Mouse (Mus musculus) forebrain, embryonic 10.5 days (tissue): ENCODE results near the gene Vmn1r50. TPM values are rescaled to one million over a fixed set of nuclear protein-coding genes. Genes with fewer than 3 reads are reported as not detected.
"Not testable (repeated sequence)": the region's sequence is repeated elsewhere in the genome, so short reads cannot be mapped to it uniquely, and the experiment has no call there.

Source experiments
- DNase-seq: peaks from one replicate; pipeline ENCODE4 v3.0.0-alpha.2; 2017; ENCODE audit warnings: low spot score; ENCODE audit errors: extremely low spot score
- H3K27ac ChIP-seq: fragments of 300-500 bp; sonication (generic); 2 replicates; pipeline ENCODE4 v1.5.1; 2016; ENCODE audit warnings: mild to moderate bottlenecking
- H3K27me3 ChIP-seq: fragments of 300-500 bp; sonication (generic); 2 replicates; pipeline ENCODE4 v1.6.1; 2016; ENCODE audit warnings: mild to moderate bottlenecking; ENCODE audit not compliant: poor library complexity, severe bottlenecking
- H3K36me3 ChIP-seq: fragments of 300-500 bp; sonication (generic); replicated peaks from 2 replicates; pipeline ENCODE4 v1.6.1; 2016; ENCODE audit warnings: mild to moderate bottlenecking, moderate library complexity
- H3K4me1 ChIP-seq: fragments of 300-500 bp; sonication (generic); 2 replicates; pipeline ENCODE4 v1.6.1; 2016
- H3K4me3 ChIP-seq: fragments of 300-500 bp; sonication (generic); 2 replicates; pipeline ENCODE4 v1.5.1; 2016; ENCODE audit warnings: mild to moderate bottlenecking, moderate library complexity
- H3K9me3 ChIP-seq: fragments of 300-500 bp; sonication (generic); 2 replicates; pipeline ENCODE4 v1.6.1; 2016; ENCODE audit warnings: mild to moderate bottlenecking, moderate library complexity
- WGBS: fragments of 180-500 bp; shearing (Covaris S2); methylation state at CpG from one replicate; pipeline ENCODE4 v1.1.7; 2016; 5-methylcytosine and 5-hydroxymethylcytosine counted together
- polyA plus RNA-seq: library from polyadenylated mRNA; unstranded; fragments of >200 nt; fragmentation: Nextera tagmentation; extraction: Ambion mirVana; gene quantifications from 2 replicates; pipeline ENCODE4 v1.2.1, GENCODE M21; 2016

Gene Vmn1r50
- not detected in 2 replicates for polyA plus RNA-seq

DNA sequence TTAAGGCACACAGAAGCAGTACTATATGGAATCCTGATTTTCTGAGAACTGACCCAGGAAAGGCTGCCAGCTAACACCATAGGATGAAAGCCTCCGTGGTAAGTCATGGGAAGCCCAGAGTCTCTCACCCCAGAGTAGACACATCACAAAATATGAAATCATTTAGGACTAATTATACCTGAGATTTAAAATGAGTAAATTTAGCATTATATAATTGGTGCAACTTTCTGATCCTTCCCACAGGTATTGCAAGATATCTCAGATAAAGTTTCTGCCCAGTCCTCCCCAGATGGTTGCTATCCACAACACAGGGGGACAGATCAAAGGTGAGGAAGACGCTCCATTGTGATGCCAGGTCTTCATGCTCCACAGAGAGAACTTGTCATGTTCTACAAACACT, at the start of gene Vmn1r50:
TSS of gene Vmn1r50 (plus strand) at position 301 of the 400 bp plus-strand sequence.
- Histone ChIP-seq H3K4me1 (no peaks in the 10 kb centered on the region), H3K36me3 (no peaks in the 10 kb centered on the region), H3K9me3 (peaks cover 51% of the 10 kb centered on the region), H3K27ac (no peak within 1 kb of the TSS), H3K27me3 (no peaks in the 10 kb centered on the region), H3K4me3 (no peak within 1 kb of the TSS)
- 74% methylated on average over 2 of the region's 2 CpGs for WGBS
- DNase-seq: no peak

DNA sequence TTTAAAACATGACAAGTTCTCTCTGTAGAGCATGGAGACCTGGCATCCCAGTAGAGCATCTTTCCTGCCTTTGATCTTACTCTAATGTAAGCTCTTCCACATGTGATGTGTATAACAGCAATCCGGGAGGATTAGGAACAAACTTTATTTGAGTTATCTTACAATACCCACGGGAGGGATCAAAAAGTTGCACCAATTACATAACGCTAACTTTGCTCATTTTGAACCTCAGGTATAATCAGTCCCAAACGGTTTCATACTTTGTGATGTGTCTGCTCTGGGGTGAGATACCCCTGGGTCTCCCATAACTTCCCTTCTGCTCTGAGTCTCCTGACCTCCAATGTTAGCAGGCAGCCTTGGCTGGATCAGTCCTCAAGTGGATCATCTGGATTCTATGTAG, 22.8 kb upstream of the Vmn1r50 start, which contains the start of gene Vmn1r49:
TSS of gene Vmn1r49 (minus strand) at position 101 of the 400 bp plus-strand sequence.
- no peak for DNase-seq
- WGBS: 86% methylated on average over 4 of the region's 4 CpGs
- H3K9me3 ChIP-seq: peaks cover 35% of the 10 kb centered on the region

DNA sequence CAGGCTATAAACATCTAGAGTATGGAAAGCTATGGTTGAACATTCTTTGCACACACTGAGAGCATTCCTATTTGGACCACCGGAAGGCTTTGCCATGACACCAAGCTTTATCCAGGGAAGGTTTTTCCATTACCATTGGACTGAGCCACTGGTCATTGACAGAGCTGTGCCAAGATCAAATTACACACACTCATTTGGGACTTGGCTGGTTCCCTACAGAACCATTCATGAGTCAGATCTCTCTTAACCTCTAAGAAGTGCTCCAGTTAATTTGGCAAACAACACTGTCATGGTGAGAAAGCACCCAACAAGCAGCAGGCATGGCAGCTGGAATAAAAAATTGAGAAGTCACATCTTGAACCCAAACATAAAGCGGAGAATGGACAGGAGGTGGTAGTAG, 664 bp upstream of the Vmn1r50 start:
- H3K27ac ChIP-seq: no peak overlapping the region
- no peaks in the 10 kb centered on the region for H3K36me3 ChIP-seq
- no peaks in the 10 kb centered on the region for H3K4me1 ChIP-seq
- H3K4me3 ChIP-seq: no peak overlapping the region
- 88% methylated on average over 2 of the region's 2 CpGs for WGBS
- no peak for DNase-seq
- H3K9me3 ChIP-seq: peaks cover 53% of the 10 kb centered on the region
- no peaks in the 10 kb centered on the region for H3K27me3 ChIP-seq

More for the DNA sequence above, 22.8 kb upstream of the Vmn1r50 start, which contains the start of gene Vmn1r49:
- H3K36me3 ChIP-seq: no peaks in the 10 kb centered on the region
- H3K4me3 ChIP-seq: no peak within 1 kb of the TSS
- H3K27ac ChIP-seq: no peak within 1 kb of the TSS
- no peaks in the 10 kb centered on the region for H3K4me1 ChIP-seq
- no peaks in the 10 kb centered on the region for H3K27me3 ChIP-seq

DNA sequence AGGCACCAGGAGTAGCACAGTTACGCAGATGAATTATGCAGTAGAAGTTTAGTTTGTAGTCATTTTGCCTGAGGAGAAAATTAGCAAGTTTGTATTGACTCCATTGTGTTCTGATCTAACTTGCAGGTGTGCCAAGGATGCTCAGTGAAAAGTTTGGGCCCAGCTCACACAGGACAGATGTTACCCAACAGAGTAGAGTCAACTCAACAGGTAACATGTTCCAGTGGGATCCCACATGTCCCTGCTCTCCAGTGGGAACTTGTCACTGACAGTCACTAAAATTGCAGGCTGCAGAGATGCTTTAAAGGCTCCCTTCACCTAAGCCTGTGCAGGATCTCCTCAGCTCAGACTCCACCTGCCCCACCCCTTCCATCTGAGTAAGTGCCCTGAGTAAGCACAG, 21.1 kb downstream of the Vmn1r50 start, which contains the start of gene Vmn1r51:
TSS of gene Vmn1r51 (plus strand) at position 301 of the 400 bp plus-strand sequence.
- not testable (repeated sequence) for H3K27me3 ChIP-seq, H3K36me3 ChIP-seq, H3K4me3 ChIP-seq, H3K4me1 ChIP-seq, H3K27ac ChIP-seq, DNase-seq
- WGBS: 83% methylated on average over 1 of the region's 1 CpGs
- peaks cover 27% of the 10 kb centered on the region; the same call in 1 of the 2 replicates for H3K9me3 ChIP-seq

Other genes with a start within 250 kb of the Vmn1r50 start
- gene Vmn1r42, start 225.0 kb upstream of the Vmn1r50 start, polyA plus RNA-seq: not detected in 2 replicates
- gene Vmn1r43, start 225.0 kb upstream of the Vmn1r50 start, polyA plus RNA-seq: not detected in 2 replicates
- gene Vmn1r44, start 217.8 kb upstream of the Vmn1r50 start, polyA plus RNA-seq: not detected in 2 replicates
- not detected in 2 replicates for gene Vmn1r45, start 160.8 kb upstream of the Vmn1r50 start, polyA plus RNA-seq
- not detected in 2 replicates for gene Vmn1r46, start 132.1 kb upstream of the Vmn1r50 start, polyA plus RNA-seq
- gene Vmn1r47, start 85.3 kb upstream of the Vmn1r50 start, polyA plus RNA-seq: not detected in 2 replicates
- gene Vmn1r48, start 64.6 kb upstream of the Vmn1r50 start, polyA plus RNA-seq: not detected in 2 replicates
- gene Vmn1r49, start 22.9 kb upstream of the Vmn1r50 start, polyA plus RNA-seq: not detected in 2 replicates
- gene Vmn1r51, start 21.2 kb downstream of the Vmn1r50 start, polyA plus RNA-seq: 0.04 TPM in 1 of 2 replicates, not detected in the other
- not detected in 2 replicates for gene Vmn1r52, start 73.4 kb downstream of the Vmn1r50 start, polyA plus RNA-seq
- not detected in 2 replicates for gene V1ra8, start 101.4 kb downstream of the Vmn1r50 start, polyA plus RNA-seq
- gene Vmn1r53, start 123.0 kb downstream of the Vmn1r50 start, polyA plus RNA-seq: not detected in 2 replicates
- not detected in 2 replicates for gene Vmn1r54, start 144.9 kb downstream of the Vmn1r50 start, polyA plus RNA-seq
- gene BC048671, start 199.8 kb downstream of the Vmn1r50 start, polyA plus RNA-seq: not detected in 2 replicates
- gene Chst13, start 223.8 kb downstream of the Vmn1r50 start, polyA plus RNA-seq: not detected in 2 replicates
- gene Uroc1, start 231.9 kb downstream of the Vmn1r50 start, polyA plus RNA-seq: not detected in 2 replicates